Mouse (Mus musculus) spleen, embryonic (tissue): ENCODE measurements around the gene Atp6v0a4.

Source experiments
- CTCF ChIA-PET: fragments of 350-600 bp; sonication (Branson Sonifier 250); formaldehyde crosslinking; loops from one replicate; lab custom pipeline; 2022; lab: Charles Lee

The Atp6v0a4 gene

GRCm38 (mm10) chr6:38124207-38124835 lies at the start of gene Atp6v0a4:
Gene Atp6v0a4 (minus strand): TSS chr6:38124586.
- CTCF ChIA-PET = no interaction called here

- CTCF ChIA-PET = no interaction called here
Measured at GRCm38 (mm10) chr6:38165385-38165784, 41.0 kb upstream of the Atp6v0a4 start.

GRCm38 (mm10) chr6:38164705-38165104 lies 40.3 kb upstream of the Atp6v0a4 start:
- CTCF ChIA-PET = no interaction called here

GRCm38 (mm10) chr6:38162825-38163504 lies 38.6 kb upstream of the Atp6v0a4 start:
- CTCF ChIA-PET = no interaction called here

- CTCF ChIA-PET = no interaction called here
Measured at GRCm38 (mm10) chr6:38160556-38160955, 36.2 kb upstream of the Atp6v0a4 start.

- CTCF ChIA-PET = interaction anchor here (0.8 kb wide), 1 partner anchor 248 kb away, joined by 4 read pairs; no protein-coding TSS in a partner anchor
Measured at GRCm38 (mm10) chr6:38160102-38160501, 35.7 kb upstream of the Atp6v0a4 start.

- CTCF ChIA-PET = interaction anchor here (0.8 kb wide), 1 partner anchor 249 kb away, joined by 4 read pairs; no protein-coding TSS in a partner anchor
Measured at GRCm38 (mm10) chr6:38159576-38159975, 35.2 kb upstream of the Atp6v0a4 start.

- CTCF ChIA-PET = interaction anchor here (0.6 kb wide), 1 partner anchor 292 kb away, joined by 3 read pairs; no protein-coding TSS in a partner anchor
Measured at GRCm38 (mm10) chr6:38157925-38158324, 33.5 kb upstream of the Atp6v0a4 start.

GRCm38 (mm10) chr6:38156204-38156603 lies 31.8 kb upstream of the Atp6v0a4 start:
- CTCF ChIA-PET = no interaction called here

- CTCF ChIA-PET = no interaction called here
Measured at GRCm38 (mm10) chr6:38152305-38152704, 27.9 kb upstream of the Atp6v0a4 start.

GRCm38 (mm10) chr6:38149483-38149882 lies 25.1 kb upstream of the Atp6v0a4 start:
- CTCF ChIA-PET = interaction anchor here (1.3 kb wide), 1 partner anchor 82 kb away, joined by 23 read pairs; no protein-coding TSS in a partner anchor

- CTCF ChIA-PET = no interaction called here
Measured at GRCm38 (mm10) chr6:38148626-38149025, 24.2 kb upstream of the Atp6v0a4 start.

GRCm38 (mm10) chr6:38147301-38147700 lies 22.9 kb upstream of the Atp6v0a4 start:
- CTCF ChIA-PET = no interaction called here

GRCm38 (mm10) chr6:38145463-38146065 lies 21.2 kb upstream of the Atp6v0a4 start:
- CTCF ChIA-PET = no interaction called here

- CTCF ChIA-PET = no interaction called here
Measured at GRCm38 (mm10) chr6:38144161-38144998, 20.0 kb upstream of the Atp6v0a4 start.

GRCm38 (mm10) chr6:38140402-38140801 lies 16.0 kb upstream of the Atp6v0a4 start:
- CTCF ChIA-PET = no interaction called here

GRCm38 (mm10) chr6:38139086-38139485 lies 14.7 kb upstream of the Atp6v0a4 start:
- CTCF ChIA-PET = no interaction called here

- CTCF ChIA-PET = no interaction called here
Measured at GRCm38 (mm10) chr6:38134806-38135559, 10.6 kb upstream of the Atp6v0a4 start.

- CTCF ChIA-PET = no interaction called here
Measured at GRCm38 (mm10) chr6:38131801-38132231, 7.4 kb upstream of the Atp6v0a4 start.

- CTCF ChIA-PET = no interaction called here
Measured at GRCm38 (mm10) chr6:38129883-38130282, 5.5 kb upstream of the Atp6v0a4 start.

GRCm38 (mm10) chr6:38128115-38128514 lies 3.7 kb upstream of the Atp6v0a4 start:
- CTCF ChIA-PET = no interaction called here
